Mouse (Mus musculus) heart, postnatal 14 days (tissue): ENCODE results near the gene Abhd12. TPM values are rescaled to one million over a fixed set of nuclear protein-coding genes. Genes with fewer than 3 reads are reported as not detected.

ENCODE experiments used
- DNase-seq, 2 experiments: peaks; one replicate each; pipeline ENCODE4 v3.0.0; 2021 to 2022
- intact Hi-C: fragments of 180-260 bp; cut with DNase I; formaldehyde crosslinking; loops from one replicate; pipeline ENCODE4 v1.15.1; 2025
- total RNA-seq, 2 experiments: library from RNA; stranded (reverse); gene quantifications; 2 replicates each; pipeline ENCODE4 v1.2.3; 2021

Gene Abhd12
- total RNA-seq, 2 experiments from 2014 or later = 34.9 to 39.7 TPM

GRCm38 (mm10) chr2:150820720-150821119 lies 83.8 kb downstream of the Abhd12 start:
- DNase-seq = no peak
- intact Hi-C loops = no loop called here

GRCm38 (mm10) chr2:150818742-150819141 lies 85.8 kb downstream of the Abhd12 start:
- intact Hi-C loops = no loop called here
- DNase-seq = no peak

- intact Hi-C loops = no loop called here
- peak in 1 of 2 experiments; percentile 35 for DNase-seq
Observed at GRCm38 (mm10) chr2:150816676-150817402, 87.7 kb downstream of the Abhd12 start.

- no peak for DNase-seq
- intact Hi-C loops = no loop called here
Observed at GRCm38 (mm10) chr2:150812816-150813215, 91.7 kb downstream of the Abhd12 start.

GRCm38 (mm10) chr2:150810603-150811002 lies 93.9 kb downstream of the Abhd12 start:
- intact Hi-C loops = no loop called here
- no peak for DNase-seq

GRCm38 (mm10) chr2:150808812-150809211 lies 95.7 kb downstream of the Abhd12 start:
- no peak for DNase-seq
- intact Hi-C loops = no loop called here

- intact Hi-C loops = no loop called here
Observed at GRCm38 (mm10) chr2:150808381-150808780, 96.2 kb downstream of the Abhd12 start.

GRCm38 (mm10) chr2:150803035-150803434 lies 101.5 kb downstream of the Abhd12 start:
- intact Hi-C loops = no loop called here
- DNase-seq = peak in 1 of 2 experiments; percentile 30

More at GRCm38 (mm10) chr2:150808381-150808780, 96.2 kb downstream of the Abhd12 start:
- DNase-seq = no peak

GRCm38 (mm10) chr2:150800616-150801015 lies 103.9 kb downstream of the Abhd12 start:
- DNase-seq = no peak
- intact Hi-C loops = no loop called here

- intact Hi-C loops = loop anchor here (5.0 kb wide), 1 partner anchor 204 kb away; no protein-coding TSS in a partner anchor
- DNase-seq = no peak
Observed at GRCm38 (mm10) chr2:150798084-150798483, 106.5 kb downstream of the Abhd12 start.

GRCm38 (mm10) chr2:150793320-150793719 lies 111.2 kb downstream of the Abhd12 start:
- DNase-seq = no peak
- intact Hi-C loops = loop anchor here (5.0 kb wide), 1 partner anchor 116 kb away; no protein-coding TSS in a partner anchor

- peak; percentile 87 to 93 for DNase-seq
- intact Hi-C loops = no loop called here
Observed at GRCm38 (mm10) chr2:150788768-150789550, 115.6 kb downstream of the Abhd12 start.

GRCm38 (mm10) chr2:150787234-150787771 lies 117.2 kb downstream of the Abhd12 start:
- intact Hi-C loops = loop anchor here (2.0 kb wide), 1 partner anchor 39 kb away; the partner anchor contains the start of gene Entpd6
- no peak for DNase-seq

GRCm38 (mm10) chr2:150786251-150787180 lies 118.0 kb downstream of the Abhd12 start, which contains the start of gene Pygb:
TSS of gene Pygb (plus strand) at chr2:150786735.
- DNase-seq = peak; percentile 87 to 89
- intact Hi-C loops = loop anchor here (2.0 kb wide), 1 partner anchor 38 kb away; the partner anchor contains the start of gene Entpd6

- intact Hi-C loops = no loop called here
- no peak for DNase-seq
Observed at GRCm38 (mm10) chr2:150782801-150783200, 121.7 kb downstream of the Abhd12 start.

Other genes starting within 250 kb of the Abhd12 start
- 100 to 1,000 TPM; 121 to 136 TPM for gene Acss1, start 236.2 kb downstream of the Abhd12 start, total RNA-seq
- gene Vsx1, start 215.4 kb downstream of the Abhd12 start, total RNA-seq = not detected
- gene Entpd6, start 155.7 kb downstream of the Abhd12 start, total RNA-seq = 10 to 100 TPM; 13.3 to 15.0 TPM
- gene Pygb, start 118.0 kb downstream of the Abhd12 start, total RNA-seq = 100 to 1,000 TPM; 413 to 424 TPM
- 1 to 10 TPM; 2.7 TPM for gene Gins1, start 659 bp upstream of the Abhd12 start, total RNA-seq
- gene Ninl, start 134.6 kb upstream of the Abhd12 start, total RNA-seq = 1 to 10 TPM; 1.2 to 1.6 TPM
- 1 to 10 TPM; 2.8 to 3.8 TPM for gene Nanp, start 134.7 kb upstream of the Abhd12 start, total RNA-seq
- not detected for gene Gm14151, start 187.6 kb upstream of the Abhd12 start, total RNA-seq
- not detected for gene Gm14147, start 193.5 kb upstream of the Abhd12 start, total RNA-seq